Mouse (Mus musculus): ENCODE data around the gene Hspg2.

DNA sequence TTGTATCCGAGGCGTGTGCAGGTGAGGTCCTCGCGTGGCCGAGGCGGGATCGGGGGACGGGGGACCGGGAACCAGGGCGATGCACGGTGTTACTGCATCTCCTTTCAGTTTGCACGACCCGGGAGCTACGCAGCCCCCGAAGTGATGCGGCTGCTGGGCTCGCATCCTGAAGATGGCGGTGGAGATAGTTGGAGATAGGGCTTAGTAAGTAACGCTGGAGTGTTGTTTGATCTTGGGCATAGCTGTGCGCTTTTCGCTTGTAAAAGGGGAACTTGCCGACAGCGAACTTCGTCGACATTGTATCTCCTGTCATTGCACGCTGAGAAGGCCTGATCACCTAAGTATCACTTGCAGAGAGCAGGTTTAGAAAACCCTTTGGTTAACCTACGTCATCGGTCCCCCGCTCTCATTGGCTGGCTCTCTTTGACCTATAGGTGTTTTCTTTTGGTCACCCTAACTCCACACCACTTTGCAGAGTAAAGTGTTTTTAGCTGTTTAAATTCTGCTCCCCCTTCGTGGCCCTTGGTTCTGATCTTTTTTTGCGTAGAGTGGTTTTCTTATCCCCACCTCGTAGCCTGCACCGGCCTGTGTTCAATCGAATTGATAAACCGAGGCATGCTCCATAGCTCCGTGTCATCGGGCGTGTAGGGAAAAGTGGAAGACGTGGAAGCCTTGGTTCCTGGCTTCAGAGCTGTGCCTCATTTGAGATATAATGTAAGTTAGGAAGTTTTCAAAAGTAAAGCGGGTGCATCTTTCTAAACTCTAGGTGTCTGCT is 126.1 kb downstream of the Hspg2 start:
- TF ChIP-seq POLR2A (IDR thresholded peaks at IDR 0.05; ENCODE audit: low read depth, low read length) (no peak), CTCF (conservative IDR thresholded peaks at IDR 0.05; ENCODE audit: insufficient read depth, insufficient read length, low read depth, low read length) (no peak)
